Mouse (Mus musculus): ENCODE results near the gene Fam129b.

Fam129b gene

DNA sequence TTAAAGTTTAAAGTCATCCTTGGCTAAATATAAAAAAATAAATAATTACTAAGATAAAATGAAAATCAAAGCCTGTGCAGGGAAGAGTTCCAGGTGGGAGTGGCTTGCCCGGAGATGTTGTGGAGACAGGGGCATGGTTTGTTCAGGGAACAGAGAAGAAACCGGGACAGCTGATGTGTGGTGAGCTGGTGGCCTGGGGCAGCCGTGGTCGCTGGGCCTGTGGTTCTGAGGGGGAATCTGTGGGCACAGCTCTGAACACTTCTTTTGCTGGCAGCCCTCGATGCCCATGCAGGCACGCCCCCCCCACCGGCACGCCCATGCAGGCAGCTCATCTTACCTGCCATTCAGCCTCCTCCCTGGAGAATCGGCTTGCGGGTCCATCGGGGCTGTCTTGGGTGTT lies 71.5 kb downstream of the Fam129b start:
- ChIA-PET POLR2A (interaction anchor here in 3 of 4 experiments (0.6 to 14.1 kb wide), 8 partner anchors 12 to 35 kb away, joined by 3 to 403 read pairs (median 8); partner anchors contain the start of genes Lrsam1 (in 3 of the 3), Rpl12 (in 3 of the 3) and Slc2a8 (in 1 of the 3)), CTCF (interaction anchor here in 2 of 4 experiments (0.5 to 1.4 kb wide), 3 partner anchors 9 to 96 kb away, joined by 3 to 5 read pairs (median 4); no protein-coding TSS in a partner anchor)

DNA sequence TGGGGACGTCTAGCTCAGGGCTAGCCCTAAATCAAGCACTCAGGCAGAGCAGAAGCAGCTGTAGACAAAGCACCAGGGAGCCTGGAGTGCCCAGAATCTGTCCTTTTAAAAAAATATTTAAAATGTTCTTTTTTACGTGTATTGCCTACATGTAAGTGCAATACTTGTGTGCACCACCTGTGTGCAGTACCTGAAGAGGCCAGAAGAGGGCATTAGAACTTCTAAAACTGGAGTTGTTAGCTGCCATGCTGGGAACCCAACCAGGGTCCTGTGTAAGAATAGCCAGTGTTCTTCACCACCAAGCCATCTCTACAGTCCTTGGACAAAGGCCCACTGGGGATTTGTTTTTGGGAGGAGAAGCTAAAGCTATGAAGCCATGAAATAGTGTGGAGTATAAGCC lies 78.7 kb downstream of the Fam129b start:
- ChIA-PET POLR2A (interaction anchor here in 3 of 4 experiments (0.6 to 13.5 kb wide), 13 partner anchors 8 to 117 kb away, joined by 3 to 403 read pairs (median 7); partner anchors contain the start of genes Lrsam1 (in 1 of the 3), Rpl12 (in 1 of the 3) and Slc2a8 (in 1 of the 3)), CTCF (interaction anchor here (0.6 to 2.9 kb wide), 14 partner anchors 9 to 653 kb away, joined by 3 to 27 read pairs (median 4); partner anchors contain the start of gene Slc2a8 (in 1 of the 4))

DNA sequence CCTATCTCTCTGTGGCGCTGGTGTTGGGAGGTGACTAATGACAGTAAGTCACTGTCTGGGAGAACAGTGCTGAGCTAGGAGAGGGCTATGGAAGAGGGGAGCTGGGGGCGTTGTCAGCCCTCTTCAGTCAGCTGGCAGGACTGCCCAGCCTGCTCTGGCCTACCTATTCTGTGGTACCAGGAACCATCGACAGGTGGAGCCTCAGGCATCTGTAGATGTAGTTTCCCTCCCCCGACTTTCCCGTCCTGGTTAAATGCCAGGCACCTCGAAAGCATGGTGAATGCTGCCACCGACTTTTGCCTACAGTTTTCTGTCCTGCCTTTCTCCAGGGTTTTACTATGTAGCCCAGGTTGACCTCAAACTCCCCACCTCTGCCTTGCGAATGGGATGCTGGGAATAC lies 81.4 kb downstream of the Fam129b start:
- CTCF ChIA-PET, result interaction anchor here (0.6 to 1.9 kb wide), 12 partner anchors 9 to 1060 kb away, joined by 3 to 7 read pairs (median 4); partner anchors contain the start of gene Slc2a8 (in 1 of the 4)
- POLR2A ChIA-PET, result interaction anchor here in 2 of 4 experiments (1.0 to 13.5 kb wide), 14 partner anchors 9 to 151 kb away, joined by 3 to 403 read pairs (median 4); partner anchors contain the start of gene Slc2a8 (in 2 of the 2)

DNA sequence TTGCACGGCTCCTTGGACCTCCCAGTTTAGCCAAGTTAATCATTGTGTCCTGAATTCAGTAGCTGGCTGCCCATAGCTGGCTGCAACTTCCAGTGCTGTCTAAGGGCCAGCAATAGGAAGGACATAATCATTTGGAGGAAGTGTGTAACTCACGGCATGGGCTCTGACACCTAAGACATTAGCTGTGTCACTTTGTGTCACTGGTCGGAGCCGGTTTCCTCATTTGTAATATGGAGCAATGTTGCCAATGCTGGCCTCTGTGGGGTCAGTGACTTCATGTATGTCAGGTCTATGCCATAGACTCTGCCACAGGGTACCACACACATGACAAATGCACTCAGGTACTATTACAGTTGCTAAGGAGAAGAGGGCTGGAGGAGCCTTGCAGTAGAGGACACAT lies 84.4 kb downstream of the Fam129b start:
- CTCF ChIA-PET, result interaction anchor here in 2 of 4 experiments (1.1 to 1.9 kb wide), 7 partner anchors 14 to 240 kb away, joined by 3 to 8 read pairs (median 3); partner anchors contain the start of gene Tor2a (in 1 of the 2)
- POLR2A ChIA-PET, result interaction anchor here in 3 of 4 experiments (0.6 to 13.5 kb wide), 32 partner anchors 6 to 508 kb away, joined by 3 to 403 read pairs (median 9); partner anchors contain the start of genes Slc2a8 (in 3 of the 3), Garnl3 (in 2 of the 3), Ptrh1 (in 1 of the 3) and St6galnac4 (in 1 of the 3)

DNA sequence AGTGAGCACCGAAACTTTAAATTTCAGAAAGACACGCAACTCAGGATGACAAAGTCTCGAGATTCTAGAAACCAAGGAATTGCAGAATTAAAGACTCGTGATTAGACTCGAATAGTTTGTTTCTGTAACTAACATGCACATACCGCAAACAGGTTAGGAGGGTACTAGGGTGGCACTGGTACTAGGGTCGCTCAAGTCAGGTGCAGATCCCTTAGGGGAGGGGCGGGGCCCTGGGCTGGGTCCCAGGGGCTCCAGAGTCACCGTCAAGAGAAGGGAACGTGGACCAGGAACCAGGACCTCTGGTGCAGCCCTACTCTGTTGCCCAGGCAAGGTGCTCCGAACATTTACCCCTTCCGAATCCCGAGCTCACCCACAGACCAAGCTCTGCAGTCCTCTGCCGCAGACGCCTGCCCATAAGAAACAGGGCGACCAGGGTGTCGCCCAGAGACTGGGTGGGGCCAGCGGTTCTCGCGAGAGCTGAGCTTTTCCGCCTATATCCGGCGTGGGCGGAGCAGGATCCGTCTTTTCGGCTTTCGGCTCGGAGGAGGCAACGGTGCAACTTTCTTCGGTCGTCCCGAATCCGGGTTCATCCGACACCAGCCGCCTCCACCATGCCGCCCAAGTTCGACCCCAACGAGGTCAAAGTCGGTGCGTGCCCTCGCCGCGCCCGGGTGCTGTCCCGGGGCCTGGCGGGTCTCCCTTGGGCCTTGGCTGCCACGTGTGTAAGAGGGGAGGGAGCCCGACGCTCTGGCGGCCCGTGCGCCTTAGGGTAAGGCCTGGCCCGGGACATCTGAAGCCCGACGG lies 85.5 kb downstream of the Fam129b start, which contains the start of the genes Rpl12 and Lrsam1:
Gene Rpl12 (plus strand): TSS at position 368 of the 804 bp plus-strand sequence.
Gene Lrsam1 (minus strand): TSS at position 423 of the 804 bp plus-strand sequence.
- POLR2A ChIA-PET, result interaction anchor here (0.5 to 13.5 kb wide), 188 partner anchors 7 to 915 kb away, joined by 3 to 403 read pairs (median 4); partner anchors contain the start of genes Garnl3 (in 3 of the 4), Ralgps1 (in 3 of the 4), Slc2a8 (in 3 of the 4) and Angptl2 (in 1 of the 4)
- CTCF ChIA-PET, result interaction anchor here in 2 of 4 experiments (0.6 to 1.9 kb wide), 11 partner anchors 12 to 353 kb away, joined by 3 to 8 read pairs (median 3); partner anchors contain the start of genes Garnl3 (in 1 of the 2), Slc2a8 (in 1 of the 2) and Tor2a (in 1 of the 2)

DNA sequence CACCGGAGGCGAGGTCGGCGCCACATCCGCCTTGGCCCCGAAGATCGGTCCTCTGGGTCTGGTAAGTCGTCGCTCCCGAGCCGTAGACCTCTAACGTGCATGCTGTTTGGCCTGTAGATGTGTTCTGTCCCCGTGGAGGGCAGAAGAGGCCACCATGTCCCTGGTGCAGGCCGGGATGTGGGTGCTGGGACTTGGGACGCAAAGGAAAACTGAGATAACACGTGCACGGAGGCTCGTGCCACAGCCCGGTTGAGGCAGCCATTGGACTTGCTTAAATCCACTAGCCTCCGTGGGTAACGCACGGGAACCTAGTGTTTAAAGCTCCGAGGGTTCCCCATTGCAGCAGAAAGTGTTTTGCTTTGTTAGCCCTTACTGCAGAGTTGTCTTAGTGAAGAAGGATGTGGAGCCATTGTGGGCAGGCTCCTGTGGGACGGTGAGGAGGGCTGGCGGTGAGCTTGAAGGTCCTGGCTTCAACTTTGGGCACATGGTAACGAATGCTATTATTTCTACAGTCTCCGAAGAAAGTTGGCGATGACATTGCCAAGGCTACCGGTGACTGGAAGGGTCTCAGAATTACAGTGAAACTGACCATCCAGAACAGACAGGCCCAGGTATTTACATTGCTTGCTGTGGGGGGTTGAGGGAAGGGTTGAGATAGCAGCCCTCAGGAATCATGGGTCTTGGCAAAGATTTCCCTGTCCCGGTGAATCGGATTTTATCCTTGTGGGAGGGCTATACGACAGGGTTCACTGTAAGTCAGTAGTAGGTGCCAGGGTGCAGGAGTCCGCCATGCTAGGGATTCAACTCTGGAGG lies 86.4 kb downstream of the Fam129b start:
- ChIA-PET POLR2A (interaction anchor here (0.6 to 13.5 kb wide), 99 partner anchors 8 to 737 kb away, joined by 3 to 403 read pairs (median 5); partner anchors contain the start of genes Garnl3 (in 3 of the 4), Slc2a8 (in 3 of the 4), Ralgps1 (in 2 of the 4) and Angptl2 (in 1 of the 4)), CTCF (interaction anchor here in 1 of 4 experiments (1.0 to 1.9 kb wide), 5 partner anchors 20 to 169 kb away, joined by 3 to 8 read pairs (median 8); partner anchors contain the start of genes Garnl3 and Slc2a8)

DNA sequence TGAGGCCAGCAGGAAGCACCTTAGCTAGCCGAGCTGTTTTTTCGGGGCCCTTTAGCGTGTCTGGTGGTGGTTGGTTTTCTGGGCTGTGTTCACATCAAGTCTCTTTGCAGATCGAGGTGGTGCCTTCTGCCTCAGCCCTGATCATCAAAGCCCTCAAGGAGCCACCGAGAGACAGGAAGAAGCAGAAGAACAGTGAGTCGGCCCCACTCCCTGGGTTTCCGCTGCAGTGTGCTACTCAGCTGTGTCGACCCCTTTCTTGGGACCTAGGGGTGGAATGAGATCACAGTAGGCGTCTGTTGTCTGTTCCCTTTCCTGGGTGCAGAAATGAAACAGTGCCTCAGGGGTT lies 86.9 kb downstream of the Fam129b start:
- POLR2A ChIA-PET, result interaction anchor here (0.6 to 13.5 kb wide), 65 partner anchors 9 to 738 kb away, joined by 3 to 403 read pairs (median 5); partner anchors contain the start of genes Garnl3 (in 3 of the 4), Slc2a8 (in 3 of the 4), Cfap157 (in 1 of the 4) and Ralgps1 (in 1 of the 4)
- CTCF ChIA-PET, result interaction anchor here in 1 of 4 experiments (1.0 to 1.9 kb wide), 2 partner anchors 19 to 50 kb away, joined by 3 to 8 read pairs; partner anchors contain the start of gene Slc2a8

DNA sequence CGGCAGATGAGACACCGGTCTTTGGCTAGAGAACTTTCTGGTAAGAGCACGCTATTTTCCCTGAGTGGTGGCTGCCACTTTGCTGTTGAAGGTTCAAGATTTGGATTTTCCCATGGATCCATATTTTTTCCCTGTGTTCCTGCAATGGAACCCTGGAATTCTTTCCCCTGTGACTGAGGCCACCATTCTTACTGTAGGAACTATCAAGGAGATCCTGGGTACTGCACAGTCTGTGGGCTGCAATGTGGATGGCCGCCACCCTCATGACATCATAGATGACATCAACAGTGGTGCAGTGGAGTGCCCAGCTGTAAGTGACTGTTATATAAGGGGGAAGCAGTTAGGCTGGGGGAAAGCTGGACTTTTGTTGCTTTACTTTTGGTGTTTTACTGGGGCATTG lies 87.6 kb downstream of the Fam129b start:
- ChIA-PET POLR2A (interaction anchor here (0.8 to 13.5 kb wide), 47 partner anchors 9 to 483 kb away, joined by 3 to 403 read pairs (median 6); partner anchors contain the start of genes Garnl3 (in 3 of the 4) and Slc2a8 (in 3 of the 4)), CTCF (no interaction called here)

DNA sequence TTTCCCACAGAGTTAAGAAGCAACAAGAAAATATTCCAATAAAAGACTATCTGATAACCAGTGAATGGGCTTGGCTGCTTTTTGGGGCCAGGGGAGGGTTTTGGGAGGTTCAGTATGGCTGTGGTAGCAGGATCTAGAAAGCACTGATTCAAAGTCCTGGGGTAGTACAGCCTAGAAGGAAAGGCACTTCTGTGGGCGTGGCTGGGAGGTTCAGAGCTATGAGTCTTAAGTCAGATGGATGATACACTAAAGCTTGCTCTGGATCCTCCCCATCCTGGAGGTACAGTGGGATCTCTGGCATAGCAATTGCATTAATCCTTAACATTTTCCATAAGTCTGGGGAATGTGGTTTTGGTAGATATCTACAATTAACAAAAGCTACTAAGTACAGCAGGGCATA lies 88.1 kb downstream of the Fam129b start:
- ChIA-PET POLR2A (interaction anchor here (0.7 to 13.5 kb wide), 39 partner anchors 9 to 483 kb away, joined by 3 to 403 read pairs (median 7); partner anchors contain the start of genes Slc2a8 (in 3 of the 4) and Garnl3 (in 2 of the 4)), CTCF (no interaction called here)

DNA sequence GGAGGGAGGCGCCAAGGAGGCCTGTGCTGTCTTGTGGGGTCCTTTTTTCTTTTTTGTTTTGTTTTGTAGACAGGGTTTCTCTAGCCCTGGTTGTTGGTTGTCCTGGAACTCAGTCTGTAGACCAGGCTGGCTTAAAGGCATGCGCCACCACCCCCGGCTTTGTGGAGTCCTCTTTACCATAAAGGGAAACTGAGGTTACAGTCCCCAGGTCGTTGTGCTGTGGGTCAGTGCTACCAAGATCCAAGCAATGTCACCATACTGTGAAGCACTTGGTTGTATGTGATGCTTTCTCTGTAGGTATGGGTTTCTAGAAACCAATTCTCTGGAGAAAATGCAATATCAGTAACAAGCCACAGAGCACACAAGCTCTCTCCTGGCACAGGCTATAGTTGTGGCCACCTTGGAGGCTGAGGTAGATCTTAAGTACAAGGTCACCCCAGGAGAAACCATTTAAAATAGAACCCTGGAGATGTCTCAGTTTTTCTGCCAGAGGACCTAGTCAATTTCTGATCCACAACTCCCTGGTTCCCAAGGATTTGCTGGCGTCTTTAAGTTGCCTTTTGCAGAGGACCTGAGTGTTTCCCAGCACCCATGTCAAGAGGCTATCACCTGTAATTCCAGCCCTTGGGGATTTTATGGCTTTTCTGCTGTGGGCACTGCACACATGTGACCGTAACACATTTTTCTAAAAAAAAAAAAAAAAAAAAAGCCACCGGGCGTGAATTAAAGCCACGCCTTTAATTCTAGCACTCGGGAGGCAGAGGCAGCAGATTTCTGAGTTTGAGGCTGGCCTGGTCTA lies 88.9 kb downstream of the Fam129b start:
- ChIA-PET POLR2A (interaction anchor here (0.6 to 13.5 kb wide), 40 partner anchors 8 to 565 kb away, joined by 3 to 403 read pairs (median 6); partner anchors contain the start of genes Slc2a8 (in 4 of the 4) and Garnl3 (in 2 of the 4)), CTCF (no interaction called here)

DNA sequence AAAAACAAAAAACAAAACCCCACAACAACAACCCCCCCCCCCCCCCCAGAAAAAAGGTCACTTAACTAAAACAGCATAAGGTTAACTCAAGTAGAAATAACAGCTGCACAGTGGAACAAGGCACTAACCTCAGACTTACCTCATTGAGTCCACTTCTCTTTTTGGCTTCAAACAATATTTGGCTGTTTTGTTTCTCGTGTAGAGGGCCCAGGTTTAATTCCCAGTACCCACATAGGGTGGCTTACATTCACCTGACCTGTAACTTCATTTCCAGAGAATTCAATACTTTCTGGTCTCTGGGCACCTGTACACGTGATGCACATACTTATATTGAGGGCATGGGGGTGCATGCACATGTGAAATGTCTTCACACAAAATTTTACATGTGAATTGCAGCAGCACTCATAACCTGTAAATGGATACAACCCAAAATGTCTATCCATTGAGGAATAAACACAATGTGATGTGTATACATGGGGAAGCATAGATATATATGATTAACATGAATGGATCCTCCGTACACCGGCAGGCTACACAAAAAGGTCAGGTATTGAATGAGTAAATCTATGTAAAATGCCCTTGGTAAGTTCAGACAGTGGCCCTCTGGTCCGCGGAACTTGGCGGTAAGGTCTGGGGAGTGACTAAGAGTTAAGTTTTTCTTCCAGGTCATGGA lies 89.7 kb downstream of the Fam129b start:
- CTCF ChIA-PET, result interaction anchor here in 1 of 4 experiments (0.6 kb wide), 1 partner anchor 1025 kb away, joined by 4 read pairs; no protein-coding TSS in a partner anchor
- POLR2A ChIA-PET, result interaction anchor here (0.6 to 13.5 kb wide), 44 partner anchors 8 to 566 kb away, joined by 3 to 403 read pairs (median 6); partner anchors contain the start of genes Slc2a8 (in 4 of the 4) and Garnl3 (in 2 of the 4)

DNA sequence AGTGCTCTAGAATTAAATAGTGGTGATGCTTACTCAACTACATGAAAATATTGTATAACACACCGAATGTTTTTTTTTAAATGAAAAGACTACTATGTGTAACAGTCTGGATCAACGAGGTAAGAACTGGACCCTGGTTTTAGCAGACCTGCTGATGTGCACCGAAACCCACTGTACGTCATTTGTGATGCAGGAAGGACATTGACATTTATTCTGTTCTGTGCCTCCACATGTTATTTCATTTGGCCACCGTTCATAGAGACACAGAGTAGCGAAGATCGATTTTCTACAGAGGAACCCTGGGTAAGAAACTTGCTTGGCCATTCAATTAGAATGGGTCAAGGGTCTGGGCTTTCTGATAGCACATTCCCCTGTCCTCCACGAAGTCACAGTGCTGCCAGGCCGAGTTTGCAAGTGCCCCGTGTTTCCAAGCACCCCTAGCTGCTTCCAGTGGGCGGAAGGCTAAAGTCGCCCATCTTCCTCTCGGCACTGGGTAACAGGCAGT lies 90.3 kb downstream of the Fam129b start:
- CTCF ChIA-PET, result interaction anchor here in 2 of 4 experiments (0.6 to 1.1 kb wide), 2 partner anchors 27 to 661 kb away, joined by 3 to 5 read pairs; no protein-coding TSS in a partner anchor
- POLR2A ChIA-PET, result interaction anchor here (0.5 to 4.1 kb wide), 53 partner anchors 8 to 625 kb away, joined by 3 to 80 read pairs (median 4); partner anchors contain the start of genes Garnl3 (in 3 of the 4), Slc2a8 (in 3 of the 4) and Ralgps1 (in 1 of the 4)

DNA sequence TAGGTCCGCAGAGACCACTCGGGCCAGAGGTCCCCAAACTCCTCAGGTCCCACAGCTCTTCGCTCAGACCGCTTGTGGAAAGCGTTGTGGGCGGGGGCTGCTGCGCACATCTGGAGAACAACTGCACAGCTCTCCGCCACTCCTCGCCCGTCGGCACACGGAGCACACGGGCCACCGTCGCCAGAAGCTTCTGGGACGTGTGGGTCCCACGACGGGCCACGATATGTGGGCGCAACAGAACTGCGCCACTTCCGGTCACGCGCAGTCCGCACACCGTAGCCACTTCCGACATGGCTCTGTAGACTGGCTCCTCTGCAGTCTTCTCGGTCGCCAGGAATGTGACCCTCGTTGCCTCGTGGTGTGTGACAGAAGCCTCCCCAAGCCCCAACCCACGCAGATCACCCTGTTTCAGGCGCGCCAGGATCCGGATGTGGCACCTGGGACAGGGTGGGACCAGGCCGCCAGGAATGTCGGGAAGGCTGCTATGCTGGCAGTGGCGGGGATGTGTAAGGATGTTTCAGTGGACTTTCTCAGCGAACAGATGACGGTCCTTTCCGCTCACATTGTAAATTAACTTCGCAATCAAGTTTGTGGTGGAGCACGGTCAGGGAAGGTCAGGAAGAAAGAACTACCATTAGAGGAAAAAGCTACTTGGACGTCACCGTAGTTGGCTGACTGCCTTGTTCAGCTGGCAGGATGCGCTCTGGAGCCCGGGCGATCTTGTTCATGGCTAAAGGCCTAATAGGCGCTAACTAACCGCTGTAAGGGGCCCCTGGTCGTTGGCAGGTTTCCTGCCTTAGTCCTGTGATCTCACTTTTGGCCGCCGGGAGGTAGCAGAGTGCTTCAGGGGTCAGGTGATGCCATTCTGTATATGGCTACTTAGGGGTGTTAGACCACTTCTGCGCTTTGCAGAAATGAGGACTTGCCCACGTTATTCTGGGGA lies 91.0 kb downstream of the Fam129b start:
- CTCF ChIA-PET, result interaction anchor here in 3 of 4 experiments (0.6 to 1.1 kb wide), 3 partner anchors 27 to 660 kb away, joined by 3 to 5 read pairs (median 3); no protein-coding TSS in a partner anchor
- POLR2A ChIA-PET, result interaction anchor here (0.5 to 4.1 kb wide), 60 partner anchors 9 to 625 kb away, joined by 3 to 80 read pairs (median 4); partner anchors contain the start of genes Garnl3 (in 3 of the 4), Slc2a8 (in 3 of the 4) and Ralgps1 (in 1 of the 4)

DNA sequence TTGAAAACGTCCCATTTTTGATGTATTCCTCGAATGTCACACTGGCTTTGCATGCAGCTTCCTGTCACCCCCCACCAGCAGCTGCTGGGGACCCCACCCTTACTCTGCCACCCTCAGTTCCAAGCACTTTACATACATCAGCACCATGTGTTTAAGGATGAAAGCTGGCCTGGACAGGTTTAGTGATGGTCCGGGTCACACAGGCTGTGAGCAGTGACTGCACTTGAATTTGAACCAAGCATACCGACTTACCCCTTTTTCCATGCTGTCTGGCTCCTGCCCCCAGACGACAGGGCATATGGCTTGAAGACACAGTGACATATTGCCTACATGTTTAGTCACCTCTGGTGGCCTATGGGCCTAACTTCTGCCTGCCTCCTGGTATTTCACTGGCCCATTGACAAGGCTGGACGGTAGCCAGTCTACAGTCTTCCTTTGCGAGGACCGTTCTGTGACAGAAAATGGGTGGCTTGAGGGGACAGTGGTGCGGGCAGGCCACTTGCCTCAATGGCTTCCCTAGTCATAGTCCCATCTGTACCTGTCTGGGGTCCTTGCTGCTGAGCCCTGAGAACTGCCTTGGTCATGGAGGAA lies 92.2 kb downstream of the Fam129b start:
- CTCF ChIA-PET, result interaction anchor here in 2 of 4 experiments (0.5 to 1.6 kb wide), 2 partner anchors 14 to 87 kb away, joined by 4 to 6 read pairs; partner anchors contain the start of gene Slc2a8 (in 1 of the 2)
- POLR2A ChIA-PET, result interaction anchor here (0.6 to 4.1 kb wide), 21 partner anchors 8 to 163 kb away, joined by 3 to 80 read pairs (median 6); partner anchors contain the start of genes Slc2a8 (in 4 of the 4) and Garnl3 (in 1 of the 4)

All from embryonic stem cell, embryonic (primary cell).